Mouse (Mus musculus): ENCODE results near the gene Otud7b. TPM values are rescaled to one million over a fixed set of nuclear protein-coding genes. Genes with fewer than 3 reads are reported as not detected.
A peak's percentile ranks its signal among the peaks of the same experiment; 100 is the strongest.

Otud7b gene
- polyA plus RNA-seq, 1 experiment from 2014 or later, result 12.1 TPM

DNA sequence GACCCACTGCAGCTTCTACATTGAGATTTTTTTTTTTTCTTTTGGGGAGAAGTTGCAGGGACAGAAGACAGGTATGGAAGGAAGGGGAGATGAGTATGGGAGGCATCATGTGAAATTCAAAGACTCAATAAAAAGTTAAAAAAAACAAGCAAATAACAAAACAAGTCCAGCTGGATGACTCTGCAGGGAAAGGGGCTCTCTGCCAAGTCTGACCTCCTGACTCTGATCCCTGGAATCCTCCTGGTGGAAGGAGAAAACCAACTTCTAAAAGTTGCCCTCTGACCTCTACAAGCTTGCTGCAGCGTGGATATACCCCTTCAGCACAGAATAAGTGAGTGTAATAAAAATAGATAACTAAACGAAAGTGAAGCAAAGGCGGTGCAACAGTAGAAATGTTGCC lies 25.6 kb upstream of the Otud7b start:
- Histone ChIP-seq H3K4me3 (ENCODE audit: low read depth, low read length) (no peak overlapping the region), H3K27ac (replicated peaks; ENCODE audit: low read depth, low read length) (no peak overlapping the region)

DNA sequence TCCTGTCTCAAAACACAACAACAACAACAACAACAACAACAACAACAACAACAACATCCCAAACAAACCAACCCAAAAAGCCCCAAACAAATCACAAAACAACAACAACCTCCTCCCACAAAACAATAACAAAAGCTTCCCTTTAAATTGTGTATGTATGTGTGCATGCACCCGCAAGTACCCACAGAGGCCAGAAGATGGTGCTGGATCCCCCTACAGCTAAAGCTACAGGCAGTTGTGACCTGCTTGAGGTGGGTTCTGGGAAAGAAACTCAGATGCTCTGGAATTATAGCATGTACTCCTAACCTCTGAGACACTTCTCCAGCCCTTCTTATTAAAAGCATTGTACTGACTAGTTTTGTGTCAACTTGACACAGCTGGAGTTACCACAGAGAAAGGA lies 23.3 kb upstream of the Otud7b start:
- no peaks in the 10 kb centered on the region for H3K27me3 ChIP-seq (ENCODE audit: control insufficient read depth, insufficient read depth, low read length)
- no peak overlapping the region for H3K27ac ChIP-seq (replicated peaks; ENCODE audit: low read depth, low read length)
- no peak overlapping the region for H3K4me3 ChIP-seq (ENCODE audit: low read depth, low read length)
- H3K9ac ChIP-seq (replicated peaks; ENCODE audit: low read length), result no peak overlapping the region
- no peaks in the 10 kb centered on the region for H3K9me3 ChIP-seq (replicated peaks; ENCODE audit: control insufficient read depth, low read length)
- H3K4me2 ChIP-seq (ENCODE audit: low read depth, low read length), result no peak overlapping the region
- H3K36me3 ChIP-seq (replicated peaks; ENCODE audit: control insufficient read depth, insufficient read depth, low read depth, low read length), result no peaks in the 10 kb centered on the region
- DNase-seq (ENCODE audit: low spot score), result peak; percentile 66
- ATAC-seq (replicated peaks; ENCODE audit: insufficient number of reproducible peaks, low FRiP score, low TSS enrichment, low read depth), result no peak
- H3K4me1 ChIP-seq (ENCODE audit: control insufficient read depth, insufficient read depth, low read length), result no peaks in the 10 kb centered on the region
- WGBS, result 79% methylated on average over 1 of the region's 1 CpGs

More for the DNA sequence above, 25.6 kb upstream of the Otud7b start:
- no peak overlapping the region for H3K4me2 ChIP-seq (ENCODE audit: low read depth, low read length)
- no peak for DNase-seq (ENCODE audit: low spot score)
- H3K27me3 ChIP-seq (ENCODE audit: control insufficient read depth, insufficient read depth, low read length), result no peaks in the 10 kb centered on the region
- H3K4me1 ChIP-seq (ENCODE audit: control insufficient read depth, insufficient read depth, low read length), result no peaks in the 10 kb centered on the region
- no peak for ATAC-seq (replicated peaks; ENCODE audit: insufficient number of reproducible peaks, low FRiP score, low TSS enrichment, low read depth)
- 61% methylated on average over 3 of the region's 3 CpGs for WGBS
- H3K36me3 ChIP-seq (replicated peaks; ENCODE audit: control insufficient read depth, insufficient read depth, low read depth, low read length), result no peaks in the 10 kb centered on the region
- no peaks in the 10 kb centered on the region for H3K9me3 ChIP-seq (replicated peaks; ENCODE audit: control insufficient read depth, low read length)
- H3K9ac ChIP-seq (replicated peaks; ENCODE audit: low read length), result no peak overlapping the region

DNA sequence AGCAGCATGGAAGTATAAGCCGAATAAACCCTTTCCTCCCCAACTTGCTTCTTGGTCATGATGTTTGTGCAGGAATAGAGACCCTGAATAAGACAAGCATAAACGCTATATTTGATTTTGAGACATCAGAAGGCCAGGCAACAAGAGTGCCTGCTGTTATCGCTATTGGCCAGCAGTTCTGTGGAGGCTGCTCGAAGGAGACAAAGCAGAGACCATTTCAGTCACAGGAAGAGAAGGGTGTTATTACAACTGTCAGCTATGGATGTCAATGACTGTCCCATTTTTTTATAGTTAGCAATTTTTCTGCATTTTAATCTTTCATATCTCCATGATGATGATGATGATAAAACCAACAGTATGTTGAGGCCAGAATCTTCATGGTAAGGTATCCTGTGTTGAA lies 22.7 kb upstream of the Otud7b start:
- Histone ChIP-seq H3K27me3 (ENCODE audit: control insufficient read depth, insufficient read depth, low read length) (no peaks in the 10 kb centered on the region), H3K9me3 (replicated peaks; ENCODE audit: control insufficient read depth, low read length) (no peaks in the 10 kb centered on the region), H3K27ac (replicated peaks; ENCODE audit: low read depth, low read length) (no peak overlapping the region), H3K4me3 (ENCODE audit: low read depth, low read length) (no peak overlapping the region), H3K9ac (replicated peaks; ENCODE audit: low read length) (no peak overlapping the region), H3K4me2 (ENCODE audit: low read depth, low read length) (no peak overlapping the region), H3K4me1 (ENCODE audit: control insufficient read depth, insufficient read depth, low read length) (no peaks in the 10 kb centered on the region), H3K36me3 (replicated peaks; ENCODE audit: control insufficient read depth, insufficient read depth, low read depth, low read length) (no peaks in the 10 kb centered on the region)
- no peak for ATAC-seq (replicated peaks; ENCODE audit: insufficient number of reproducible peaks, low FRiP score, low TSS enrichment, low read depth)
- 88% methylated on average over 4 of the region's 4 CpGs for WGBS
- DNase-seq (ENCODE audit: low spot score), result no peak

GRCm38 (mm10) chr3:96082100-96082499 lies 22.2 kb upstream of the Otud7b start:
- WGBS, result 87% methylated on average over 2 of the region's 2 CpGs
- no peak for DNase-seq (ENCODE audit: low spot score)
- H3K9ac ChIP-seq (replicated peaks; ENCODE audit: low read length), result no peak overlapping the region
- no peaks in the 10 kb centered on the region for H3K27me3 ChIP-seq (ENCODE audit: control insufficient read depth, insufficient read depth, low read length)
- no peak for ATAC-seq (replicated peaks; ENCODE audit: insufficient number of reproducible peaks, low FRiP score, low TSS enrichment, low read depth)
- no peak overlapping the region for H3K4me2 ChIP-seq (ENCODE audit: low read depth, low read length)
- no peaks in the 10 kb centered on the region for H3K36me3 ChIP-seq (replicated peaks; ENCODE audit: control insufficient read depth, insufficient read depth, low read depth, low read length)
- no peaks in the 10 kb centered on the region for H3K4me1 ChIP-seq (ENCODE audit: control insufficient read depth, insufficient read depth, low read length)
- H3K27ac ChIP-seq (replicated peaks; ENCODE audit: low read depth, low read length), result no peak overlapping the region
- H3K9me3 ChIP-seq (replicated peaks; ENCODE audit: control insufficient read depth, low read length), result no peaks in the 10 kb centered on the region
- H3K4me3 ChIP-seq (ENCODE audit: low read depth, low read length), result no peak overlapping the region

- no peak overlapping the region for H3K27ac ChIP-seq (replicated peaks; ENCODE audit: low read depth, low read length)
- H3K4me1 ChIP-seq (ENCODE audit: control insufficient read depth, insufficient read depth, low read length), result no peaks in the 10 kb centered on the region
- H3K36me3 ChIP-seq (replicated peaks; ENCODE audit: control insufficient read depth, insufficient read depth, low read depth, low read length), result no peaks in the 10 kb centered on the region
- H3K4me2 ChIP-seq (ENCODE audit: low read depth, low read length), result no peak overlapping the region
- 71% methylated on average over 15 of the region's 15 CpGs for WGBS
- no peak overlapping the region for H3K4me3 ChIP-seq (ENCODE audit: low read depth, low read length)
- no peak overlapping the region for H3K9ac ChIP-seq (replicated peaks; ENCODE audit: low read length)
- ATAC-seq (replicated peaks; ENCODE audit: insufficient number of reproducible peaks, low FRiP score, low TSS enrichment, low read depth) (no peak), DNase-seq (ENCODE audit: low spot score) (no peak)
- no peaks in the 10 kb centered on the region for H3K9me3 ChIP-seq (replicated peaks; ENCODE audit: control insufficient read depth, low read length)
- H3K27me3 ChIP-seq (ENCODE audit: control insufficient read depth, insufficient read depth, low read length), result no peaks in the 10 kb centered on the region
Observed at GRCm38 (mm10) chr3:96082714-96083508, 21.4 kb upstream of the Otud7b start.

DNA sequence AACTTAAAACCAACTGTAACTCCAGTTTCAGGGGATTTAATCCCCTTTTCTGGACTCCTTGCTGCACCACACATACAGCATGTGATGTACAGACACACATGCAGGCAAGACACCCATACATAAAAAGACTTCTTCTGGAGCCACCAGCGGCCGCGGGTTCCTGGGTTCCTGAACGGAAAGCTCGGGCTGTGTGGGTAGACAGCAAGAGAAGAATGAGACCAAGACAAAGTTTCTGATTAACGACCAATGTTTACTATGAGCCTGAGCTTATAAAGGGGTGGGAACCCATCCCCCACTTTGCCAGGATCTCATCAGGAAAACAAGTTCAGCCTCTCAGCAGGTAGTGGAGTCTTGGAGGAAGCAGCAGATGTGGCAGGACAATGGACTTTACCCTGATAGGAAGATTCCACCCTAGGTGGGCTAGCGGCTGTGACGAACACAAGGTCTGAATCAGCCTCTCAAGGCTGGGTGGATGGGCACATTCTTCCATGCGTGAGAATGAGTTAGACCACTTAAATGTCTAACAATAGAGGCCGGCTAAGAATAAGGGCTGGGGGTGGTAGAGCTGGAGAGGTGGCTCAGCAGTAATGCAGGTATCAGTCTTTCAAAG lies 20.1 kb upstream of the Otud7b start:
- Histone ChIP-seq H3K4me2 (ENCODE audit: low read depth, low read length) (no peak overlapping the region), H3K9me3 (replicated peaks; ENCODE audit: control insufficient read depth, low read length) (no peaks in the 10 kb centered on the region), H3K27ac (replicated peaks; ENCODE audit: low read depth, low read length) (no peak overlapping the region), H3K36me3 (replicated peaks; ENCODE audit: control insufficient read depth, insufficient read depth, low read depth, low read length) (no peaks in the 10 kb centered on the region), H3K4me3 (ENCODE audit: low read depth, low read length) (no peak overlapping the region), H3K9ac (replicated peaks; ENCODE audit: low read length) (no peak overlapping the region), H3K27me3 (ENCODE audit: control insufficient read depth, insufficient read depth, low read length) (no peaks in the 10 kb centered on the region), H3K4me1 (ENCODE audit: control insufficient read depth, insufficient read depth, low read length) (no peaks in the 10 kb centered on the region)
- WGBS, result 82% methylated on average over 10 of the region's 10 CpGs
- DNase-seq (ENCODE audit: low spot score) (no peak), ATAC-seq (replicated peaks; ENCODE audit: insufficient number of reproducible peaks, low FRiP score, low TSS enrichment, low read depth) (no peak)

- no peak overlapping the region for H3K4me2 ChIP-seq (ENCODE audit: low read depth, low read length)
- 74% methylated on average over 2 of the region's 2 CpGs for whole genome bisulfite sequencing
- no peaks in the 10 kb centered on the region for H3K36me3 ChIP-seq (replicated peaks; ENCODE audit: control insufficient read depth, insufficient read depth, low read depth, low read length)
- DNase-seq (ENCODE audit: low spot score) (no peak), ATAC-seq (replicated peaks; ENCODE audit: insufficient number of reproducible peaks, low FRiP score, low TSS enrichment, low read depth) (no peak)
- H3K27ac ChIP-seq (replicated peaks; ENCODE audit: low read depth, low read length), result no peak overlapping the region
- no peaks in the 10 kb centered on the region for H3K27me3 ChIP-seq (ENCODE audit: control insufficient read depth, insufficient read depth, low read length)
- no peaks in the 10 kb centered on the region for H3K4me1 ChIP-seq (ENCODE audit: control insufficient read depth, insufficient read depth, low read length)
- H3K9me3 ChIP-seq (replicated peaks; ENCODE audit: control insufficient read depth, low read length), result no peaks in the 10 kb centered on the region
- no peak overlapping the region for H3K9ac ChIP-seq (replicated peaks; ENCODE audit: low read length)
- no peak overlapping the region for H3K4me3 ChIP-seq (ENCODE audit: low read depth, low read length)
Observed at GRCm38 (mm10) chr3:96087219-96087618, 17.1 kb upstream of the Otud7b start.

GRCm38 (mm10) chr3:96087801-96088200 lies 16.5 kb upstream of the Otud7b start:
- ATAC-seq (replicated peaks; ENCODE audit: insufficient number of reproducible peaks, low FRiP score, low TSS enrichment, low read depth) (no peak), DNase-seq (ENCODE audit: low spot score) (no peak)
- no peaks in the 10 kb centered on the region for H3K4me1 ChIP-seq (ENCODE audit: control insufficient read depth, insufficient read depth, low read length)
- no peak overlapping the region for H3K4me2 ChIP-seq (ENCODE audit: low read depth, low read length)
- WGBS, result 81% methylated on average over 4 of the region's 4 CpGs
- no peak overlapping the region for H3K4me3 ChIP-seq (ENCODE audit: low read depth, low read length)
- H3K27me3 ChIP-seq (ENCODE audit: control insufficient read depth, insufficient read depth, low read length), result no peaks in the 10 kb centered on the region
- H3K9me3 ChIP-seq (replicated peaks; ENCODE audit: control insufficient read depth, low read length), result no peaks in the 10 kb centered on the region
- H3K9ac ChIP-seq (replicated peaks; ENCODE audit: low read length), result no peak overlapping the region
- H3K27ac ChIP-seq (replicated peaks; ENCODE audit: low read depth, low read length), result no peak overlapping the region
- no peaks in the 10 kb centered on the region for H3K36me3 ChIP-seq (replicated peaks; ENCODE audit: control insufficient read depth, insufficient read depth, low read depth, low read length)
